Comparison of ENCODE assay signal across 9 mouse cellular contexts in genomic region chr2:164103501-164103900, GRCm38 (mm10). TPM values are rescaled to one million over a fixed set of nuclear protein-coding genes. Genes with fewer than 3 reads are reported as not detected.
DNase-seq lines count a peak whose midpoint lies in the region; ATAC-seq lines count a peak whose summit lies in the region.
"Had no signal": no experiment of that assay in that cellular context is flagged by ENCODE, and none has a peak within 500 bp of the region (broad histone marks: within the 10 kb centered on the region; RNA-seq: fewer than 3 reads in every experiment).

No protein-coding gene starts in this region.

- intact Hi-C loops in heart, postnatal 10 days (cut with DNase I) = loop anchor here (2.0 to 10.0 kb wide), 5 partner anchors 77 to 421 kb away; partner anchors contain the start of gene Slpi

- no peak overlapping the region for H3K4me2 ChIP-seq in neural tube, embryonic 15.5 days
- H3K4me2 ChIP-seq: neural tube, embryonic 13.5 days had no signal

- no peaks in the 10 kb centered on the region for H3K27me3 ChIP-seq in neural tube, embryonic 15.5 days (replicated peaks)
- H3K27me3 ChIP-seq: neural tube, embryonic 13.5 days had no signal

- H3K9ac ChIP-seq in neural tube, embryonic 15.5 days (replicated peaks) = no peak overlapping the region
- H3K9ac ChIP-seq: neural tube, embryonic 13.5 days had no signal

- H3K36me3 ChIP-seq in neural tube, embryonic 15.5 days = peaks cover 38% of the 10 kb centered on the region

- no peak for ATAC-seq in neural tube, embryonic 15.5 days (ENCODE audit: low FRiP score)

- H3K4me3 ChIP-seq in neural tube, embryonic 15.5 days (replicated peaks) = no peak overlapping the region
- H3K4me3 ChIP-seq: neural tube, embryonic 13.5 days had no signal

- DNase-seq in neural tube, embryonic 10.5 days (ENCODE audit: extremely low spot score, low spot score) = peak; percentile 45
- peak; percentile 39 for DNase-seq in T-cell, adult 2 months (ENCODE audit: low spot score)
- peak; percentile 68 for DNase-seq in cerebellum, adult 9-10 months
- DNase-seq in heart, postnatal 10 days = peak; percentile 71 to 84
- DNase-seq in left cerebral cortex, adult 11 months (ENCODE audit: low spot score) = peak; percentile 34
- peak; percentile 72 for DNase-seq in naive thymus-derived CD4-positive, alpha-beta T cell, adult 2 months (ENCODE audit: low read depth)
- no peak for DNase-seq in yolk sac, embryonic 10.5 days (ENCODE audit: low spot score)

- no peak overlapping the region for H3K27ac ChIP-seq in neural tube, embryonic 15.5 days (replicated peaks)
- H3K27ac ChIP-seq: neural tube, embryonic 13.5 days had no signal

- 0 out of 2 replicates have a peak, but pooled peaks cover 2% of the 10 kb centered on the region for H3K4me1 ChIP-seq in neural tube, embryonic 15.5 days

- H3K9me3 ChIP-seq in neural tube, embryonic 15.5 days (replicated peaks) = no peaks in the 10 kb centered on the region
- H3K9me3 ChIP-seq: neural tube, embryonic 13.5 days had no signal

- 27% methylated on average over 4 of the region's 4 CpGs for WGBS in neural tube, embryonic 15.5 days

RNA-seq across cellular contexts. Expression of gene Tomm34, which starts 32.5 kb away (rescaled TPM):
- polyA plus RNA-seq in neural tube, embryonic 15.5 days (2015; fragmentation: Nextera tagmentation; extraction: Ambion mirVana) = 49.5 and 53.9 TPM in 2 replicates
- 10 to 100 TPM; 22.8 to 25.9 TPM for total RNA-seq in heart, postnatal 10 days (2021)

RNA-seq across cellular contexts. Expression of gene Stk4, which starts 33.4 kb away (rescaled TPM):
- polyA plus RNA-seq in neural tube, embryonic 15.5 days (2015; fragmentation: Nextera tagmentation; extraction: Ambion mirVana) = 15.4 and 19.0 TPM in 2 replicates
- total RNA-seq in heart, postnatal 10 days (2021) = 10 to 100 TPM; 20.9 to 21.4 TPM
